Mouse (Mus musculus): ENCODE measurements around the gene Polr3gl. TPM values are rescaled to one million over a fixed set of nuclear protein-coding genes. Genes with fewer than 3 reads are reported as not detected.
"Not testable (repeated sequence)": the region's sequence is repeated elsewhere in the genome, so short reads cannot be mapped to it uniquely, and the experiment has no call there.

Polr3gl gene
- polyA plus RNA-seq, 1 experiment from 2014 or later, result 35.3 TPM

DNA sequence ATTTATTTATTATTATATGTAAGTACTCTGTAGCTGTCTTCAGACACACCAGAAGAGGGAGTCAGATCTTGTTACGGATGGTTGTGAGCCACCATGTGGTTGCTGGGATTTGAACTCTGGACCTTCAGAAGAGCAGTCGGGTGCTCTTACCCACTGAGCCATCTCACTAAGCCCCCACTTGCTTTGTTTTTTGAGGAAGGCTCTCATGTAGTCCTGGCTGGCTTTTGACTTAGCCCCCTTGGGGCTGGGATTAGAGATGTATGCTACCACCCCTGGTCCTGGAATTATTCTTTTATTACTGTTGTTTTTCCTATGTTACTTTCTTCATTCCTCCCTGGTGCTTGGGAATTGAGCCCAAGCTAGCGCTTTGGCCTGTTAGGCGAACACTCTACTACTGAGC lies 12.0 kb upstream of the Polr3gl start:
- H3K4me1 ChIP-seq; H3K9ac ChIP-seq; H3K4me2 ChIP-seq; H3K4me3 ChIP-seq (replicated peaks); H3K36me3 ChIP-seq; ATAC-seq (ENCODE audit: insufficient read depth, low FRiP score, low read depth); H3K27ac ChIP-seq; H3K27me3 ChIP-seq (replicated peaks); H3K9me3 ChIP-seq: not testable (repeated sequence)
- WGBS, result 83% methylated on average over 4 of the region's 4 CpGs

DNA sequence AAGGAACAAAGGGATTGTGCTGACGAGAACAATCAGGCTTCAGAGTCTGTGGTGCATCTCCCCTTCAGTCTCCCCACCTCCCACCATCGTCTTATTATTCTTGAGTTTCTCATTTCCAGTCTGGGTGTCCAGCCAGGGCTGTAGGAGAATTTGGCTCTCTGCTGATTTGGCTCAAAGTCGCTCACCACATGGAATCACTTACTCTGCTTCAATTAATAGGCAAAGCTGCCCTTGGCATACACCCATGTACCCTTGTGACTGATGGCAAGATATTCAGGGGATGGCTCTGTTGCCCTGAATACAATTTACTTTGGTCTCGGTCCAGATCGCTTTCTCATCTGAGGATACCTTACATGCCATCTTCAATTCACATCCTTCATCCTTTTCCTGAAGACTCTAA lies 9.3 kb upstream of the Polr3gl start:
- H3K4me1 ChIP-seq, result 0 out of 2 replicates have a peak, but pooled peaks cover 6% of the 10 kb centered on the region
- peak overlapping the region; percentile 73 for H3K4me2 ChIP-seq
- no peaks in the 10 kb centered on the region for H3K9me3 ChIP-seq
- 0 out of 2 replicates have a peak, but pooled peaks cover 6% of the 10 kb centered on the region for H3K27me3 ChIP-seq (replicated peaks)
- no peak overlapping the region for H3K9ac ChIP-seq
- peak overlapping the region; percentile 67 for H3K4me3 ChIP-seq (replicated peaks)
- no peak for ATAC-seq (ENCODE audit: insufficient read depth, low FRiP score, low read depth)
- H3K27ac ChIP-seq, result peak overlapping the region; percentile 96
- no peaks in the 10 kb centered on the region for H3K36me3 ChIP-seq
- WGBS, result 59% methylated on average over 5 of the region's 5 CpGs

DNA sequence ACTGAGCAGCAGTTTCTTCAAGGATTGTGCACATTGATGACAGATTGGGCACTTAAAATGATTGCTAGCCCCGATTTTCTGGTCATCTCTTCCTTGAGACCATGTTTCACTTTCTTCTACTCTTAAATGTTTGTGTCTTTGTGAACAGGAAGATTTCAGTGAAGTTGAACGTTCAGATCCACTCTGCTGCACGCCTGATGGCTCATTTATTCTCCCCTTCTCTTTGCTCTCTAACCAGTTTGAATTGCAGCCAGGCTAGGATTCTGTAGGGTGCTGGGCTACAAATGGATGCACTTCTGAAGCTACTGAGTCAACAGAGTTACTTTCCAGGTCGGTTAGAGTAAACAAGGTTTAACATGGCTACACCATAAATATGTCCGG lies 8.7 kb upstream of the Polr3gl start:
- H3K9me3 ChIP-seq, result no peaks in the 10 kb centered on the region
- H3K36me3 ChIP-seq, result no peaks in the 10 kb centered on the region
- peak overlapping the region; percentile 96 for H3K27ac ChIP-seq
- peak overlapping the region; percentile 67 for H3K4me3 ChIP-seq (replicated peaks)
- 0 out of 2 replicates have a peak overlapping the region, but pooled peaks have one; percentile 2 for H3K9ac ChIP-seq
- 0 out of 2 replicates have a peak, but pooled peaks cover 6% of the 10 kb centered on the region for H3K27me3 ChIP-seq (replicated peaks)
- H3K4me1 ChIP-seq, result peaks cover 11% of the 10 kb centered on the region
- peak overlapping the region; percentile 73 for H3K4me2 ChIP-seq
- no peak for ATAC-seq (ENCODE audit: insufficient read depth, low FRiP score, low read depth)
- 28% methylated on average over 5 of the region's 5 CpGs for WGBS

DNA sequence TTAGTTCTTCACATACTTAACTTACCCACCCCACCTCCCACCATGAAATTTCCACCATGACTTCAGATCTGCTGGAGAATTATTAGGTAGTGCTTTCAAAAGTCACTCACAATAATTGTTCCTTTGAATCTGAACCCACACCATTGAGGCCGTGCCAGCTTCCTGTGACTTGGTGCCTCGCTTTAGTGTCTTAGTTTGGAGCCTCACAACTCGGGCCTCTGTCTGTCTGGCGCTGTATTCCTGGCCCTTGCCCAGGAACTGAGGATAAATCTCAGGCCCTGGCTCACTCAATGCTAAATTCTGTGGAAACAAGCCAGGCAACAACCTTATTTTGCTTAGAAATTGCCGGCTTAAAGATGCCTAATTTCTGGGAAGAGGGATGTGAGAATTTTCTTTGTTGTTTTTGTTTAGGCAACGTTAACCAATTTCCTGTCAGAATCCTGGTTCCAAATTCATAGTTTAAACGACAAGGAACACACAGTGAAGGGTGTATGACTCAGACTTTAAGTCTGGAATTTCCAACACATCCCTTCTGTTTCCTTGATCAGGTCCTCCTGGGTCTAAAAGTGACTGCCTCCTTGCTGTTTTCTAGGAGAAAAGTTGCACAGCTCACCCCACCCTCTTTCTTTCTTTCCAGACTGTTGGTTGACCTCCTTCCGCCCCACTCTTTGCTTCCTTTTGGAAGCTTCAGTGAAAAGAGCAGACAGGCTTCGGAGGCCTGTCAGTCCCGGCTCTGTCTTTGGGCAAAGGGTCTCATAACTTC lies 8.1 kb upstream of the Polr3gl start:
- Histone ChIP-seq H3K4me1 (peaks cover 16% of the 10 kb centered on the region), H3K9ac (peak overlapping the region; percentile 2; the same call in 1 of the 2 replicates), H3K4me3 (replicated peaks) (peak overlapping the region; percentile 67), H3K27ac (peak overlapping the region; percentile 96), H3K36me3 (no peaks in the 10 kb centered on the region), H3K4me2 (peak overlapping the region; percentile 73), H3K9me3 (no peaks in the 10 kb centered on the region), H3K27me3 (replicated peaks) (0 out of 2 replicates have a peak, but pooled peaks cover 10% of the 10 kb centered on the region)
- ATAC-seq (ENCODE audit: insufficient read depth, low FRiP score, low read depth), result no peak
- WGBS, result 24% methylated on average over 10 of the region's 10 CpGs

DNA sequence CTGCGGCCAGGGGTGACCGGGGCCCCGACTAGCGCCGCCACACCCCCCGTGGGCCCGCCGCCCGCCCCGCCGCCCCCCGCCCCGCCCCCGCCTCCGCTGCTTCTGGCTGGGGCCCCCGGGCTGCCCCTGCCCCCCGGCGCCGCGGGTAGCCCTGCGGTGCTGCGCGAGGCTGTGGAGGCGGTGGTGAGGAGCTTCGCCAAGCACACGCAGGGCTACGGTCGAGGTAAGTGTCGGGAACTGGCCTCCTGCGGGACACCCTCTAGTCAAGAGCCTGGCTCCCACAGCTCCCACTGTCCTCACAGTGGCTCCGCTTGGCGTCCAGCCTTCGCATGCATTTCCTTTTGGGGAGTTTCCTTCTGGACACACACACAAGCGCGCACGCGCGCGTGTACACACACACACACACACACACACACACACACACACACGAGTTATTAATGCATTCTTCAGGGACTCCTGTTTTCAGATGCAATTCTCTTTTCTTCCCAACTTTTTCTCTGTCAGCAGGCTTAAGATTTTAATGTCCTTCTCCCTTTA lies 7.3 kb upstream of the Polr3gl start:
- ATAC-seq (ENCODE audit: insufficient read depth, low FRiP score, low read depth), result peak; percentile 51; the same call in 1 of the 2 replicates
- under 1% methylated on average over 26 of the region's 40 CpGs for WGBS
- peak overlapping the region; percentile 59 for H3K9ac ChIP-seq

DNA sequence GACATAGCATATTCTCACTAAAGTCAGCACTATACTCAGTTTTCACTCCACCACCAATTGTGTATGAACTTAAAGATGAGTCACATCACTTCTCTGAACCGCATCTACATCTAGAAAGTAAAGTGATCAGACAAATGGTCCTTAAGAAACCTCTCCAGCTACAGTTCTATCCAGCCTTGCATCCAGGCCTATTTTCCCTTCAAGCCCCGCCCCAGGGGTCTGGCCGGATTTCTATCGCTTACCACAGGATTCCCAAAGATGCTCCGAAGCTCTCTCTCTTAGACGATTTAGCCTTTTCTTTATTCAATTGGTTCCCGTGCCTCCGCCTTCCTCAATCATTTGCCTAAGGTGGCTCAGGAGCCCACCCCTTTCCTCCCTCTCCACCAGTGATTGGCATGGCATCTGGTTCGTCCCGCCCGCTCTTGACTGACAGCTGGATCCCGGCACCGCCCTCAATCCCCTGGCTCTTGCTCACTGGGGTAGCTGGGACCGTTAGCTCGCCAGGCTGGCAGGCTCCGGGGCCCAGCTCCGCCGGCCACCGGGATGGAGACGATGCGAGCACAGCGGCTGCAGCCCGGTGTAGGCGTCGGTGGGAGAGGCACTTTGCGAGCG lies 6.8 kb upstream of the Polr3gl start, which contains the start of gene Lix1l:
Gene Lix1l (plus strand): TSS at position 511 of the 612 bp plus-strand sequence.
- H3K4me1 ChIP-seq, result peaks cover 30% of the 10 kb centered on the region
- H3K4me2 ChIP-seq, result peak within 1 kb of the TSS; percentile 73
- ATAC-seq (ENCODE audit: insufficient read depth, low FRiP score, low read depth), result peak; percentile 89
- no peaks in the 10 kb centered on the region for H3K36me3 ChIP-seq
- H3K9ac ChIP-seq, result peak within 1 kb of the TSS; percentile 59
- under 1% methylated on average over 27 of the region's 27 CpGs for WGBS
- peak within 1 kb of the TSS; percentile 96 for H3K27ac ChIP-seq
- H3K4me3 ChIP-seq (replicated peaks), result peak within 1 kb of the TSS; percentile 67
- H3K9me3 ChIP-seq, result no peaks in the 10 kb centered on the region
- 0 out of 2 replicates have a peak, but pooled peaks cover 10% of the 10 kb centered on the region for H3K27me3 ChIP-seq (replicated peaks)

More for the DNA sequence above, 7.3 kb upstream of the Polr3gl start:
- peak overlapping the region; percentile 73 for H3K4me2 ChIP-seq
- H3K9me3 ChIP-seq, result no peaks in the 10 kb centered on the region
- peak overlapping the region; percentile 67 for H3K4me3 ChIP-seq (replicated peaks)
- H3K27me3 ChIP-seq (replicated peaks), result 0 out of 2 replicates have a peak, but pooled peaks cover 10% of the 10 kb centered on the region
- peaks cover 24% of the 10 kb centered on the region for H3K4me1 ChIP-seq
- H3K36me3 ChIP-seq, result no peaks in the 10 kb centered on the region
- peak overlapping the region; percentile 96 for H3K27ac ChIP-seq

DNA sequence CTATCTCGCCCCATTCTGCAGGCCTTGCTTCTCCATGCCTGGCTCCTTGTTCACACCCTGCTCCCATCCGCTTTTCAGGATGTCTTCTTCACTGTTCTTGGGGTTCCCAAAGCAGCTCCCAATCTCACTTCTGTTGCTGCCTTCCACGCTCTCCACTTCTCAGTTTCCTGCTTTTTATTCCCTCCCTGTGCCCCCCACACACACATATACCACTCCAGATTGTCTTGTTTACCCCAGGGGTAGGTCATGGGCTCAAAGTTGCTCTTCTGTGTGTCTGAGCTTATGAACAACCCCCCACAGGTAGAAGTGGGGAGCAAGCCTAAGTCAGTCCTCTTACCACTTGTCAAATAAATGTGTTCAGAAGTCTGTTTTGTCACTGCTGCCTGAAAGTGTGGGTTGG lies 5.4 kb upstream of the Polr3gl start:
- no peaks in the 10 kb centered on the region for H3K36me3 ChIP-seq
- no peaks in the 10 kb centered on the region for H3K9me3 ChIP-seq
- 77% methylated on average over 3 of the region's 3 CpGs for WGBS
- no peak for ATAC-seq (ENCODE audit: insufficient read depth, low FRiP score, low read depth)
- peaks cover 10% of the 10 kb centered on the region; the same call in 1 of the 2 replicates for H3K27me3 ChIP-seq (replicated peaks)
- H3K4me1 ChIP-seq, result peaks cover 33% of the 10 kb centered on the region
- no peak overlapping the region for H3K9ac ChIP-seq
- H3K27ac ChIP-seq, result no peak overlapping the region
- no peak overlapping the region; the same call in 1 of the 2 replicates for H3K4me2 ChIP-seq
- no peak overlapping the region for H3K4me3 ChIP-seq (replicated peaks)

DNA sequence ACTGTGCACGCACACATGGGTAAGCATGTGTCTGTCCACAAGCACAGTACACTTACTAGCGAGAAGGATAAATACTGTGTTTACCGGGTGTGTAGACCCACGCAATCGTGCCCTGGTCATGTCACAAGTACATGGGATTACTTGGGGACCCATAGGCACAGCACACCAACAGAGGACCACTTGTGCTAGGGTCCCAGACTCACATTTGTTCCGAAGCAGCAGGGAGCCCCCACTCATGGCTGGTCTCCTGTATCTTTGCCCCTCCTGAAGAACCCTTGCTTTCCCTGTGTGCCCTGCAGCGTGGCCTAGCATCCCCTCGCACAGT lies 5.0 kb upstream of the Polr3gl start:
- Histone ChIP-seq H3K9ac (no peak overlapping the region), H3K4me2 (peak overlapping the region; percentile 94), H3K4me1 (peaks cover 33% of the 10 kb centered on the region), H3K27ac (no peak overlapping the region), H3K27me3 (replicated peaks) (peaks cover 10% of the 10 kb centered on the region; the same call in 1 of the 2 replicates), H3K4me3 (replicated peaks) (no peak overlapping the region; the same call in 1 of the 2 replicates), H3K9me3 (no peaks in the 10 kb centered on the region), H3K36me3 (no peaks in the 10 kb centered on the region)
- no peak for ATAC-seq (ENCODE audit: insufficient read depth, low FRiP score, low read depth)
- 56% methylated on average over 8 of the region's 8 CpGs for WGBS

DNA sequence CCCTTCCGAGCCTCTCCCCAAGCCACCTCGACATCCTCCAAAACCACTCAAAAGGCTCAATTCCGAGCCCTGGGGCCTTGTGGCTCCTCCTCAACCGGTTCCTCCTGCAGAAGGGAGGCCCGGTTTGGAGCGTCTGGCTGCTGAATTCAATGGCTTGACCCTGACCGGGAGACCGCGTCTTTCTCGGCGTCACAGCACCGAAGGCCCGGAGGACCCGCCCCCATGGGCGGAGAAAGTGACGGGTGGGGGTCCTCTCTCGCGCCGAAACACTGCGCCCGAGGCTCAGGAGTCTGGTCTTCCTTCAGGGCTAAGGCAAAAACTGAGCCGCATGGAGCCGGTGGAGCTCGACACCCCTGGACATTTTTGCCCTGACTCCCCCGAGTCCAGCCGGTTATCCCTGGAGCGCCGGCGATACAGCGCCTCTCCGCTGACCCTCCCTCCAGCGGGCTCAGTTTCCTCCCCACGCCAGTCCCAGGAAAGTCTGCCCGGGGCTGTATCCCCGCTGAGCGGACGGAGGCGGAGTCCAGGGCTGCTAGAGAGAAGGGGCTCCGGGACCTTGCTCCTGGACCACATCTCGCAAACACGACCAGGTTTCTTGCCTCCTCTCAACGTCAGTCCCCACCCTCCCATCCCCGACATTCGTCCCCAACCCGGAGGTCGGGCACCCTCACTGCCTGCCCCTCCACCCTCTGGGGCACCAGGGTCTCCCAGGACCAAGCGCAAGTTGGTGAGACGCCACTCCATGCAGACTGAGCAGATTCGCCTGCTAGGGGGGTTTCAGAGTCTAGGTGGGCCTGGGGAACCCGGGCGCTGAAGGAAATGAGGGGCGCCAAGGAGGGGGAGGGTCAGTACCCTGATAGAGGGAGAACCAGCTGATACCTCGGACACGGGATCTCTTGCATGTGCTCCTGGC lies 4.4 kb upstream of the Polr3gl start:
- Histone ChIP-seq H3K9ac (peak overlapping the region; percentile 39; the same call in 1 of the 2 replicates), H3K9me3 (no peaks in the 10 kb centered on the region), H3K27me3 (replicated peaks) (peaks cover 10% of the 10 kb centered on the region; the same call in 1 of the 2 replicates), H3K4me1 (peaks cover 33% of the 10 kb centered on the region), H3K4me2 (peak overlapping the region; percentile 94), H3K36me3 (no peaks in the 10 kb centered on the region), H3K27ac (peak overlapping the region; percentile 79), H3K4me3 (replicated peaks) (peak overlapping the region; percentile 46)
- WGBS, result 3% methylated on average over 53 of the region's 54 CpGs
- no peak for ATAC-seq (ENCODE audit: insufficient read depth, low FRiP score, low read depth)

DNA sequence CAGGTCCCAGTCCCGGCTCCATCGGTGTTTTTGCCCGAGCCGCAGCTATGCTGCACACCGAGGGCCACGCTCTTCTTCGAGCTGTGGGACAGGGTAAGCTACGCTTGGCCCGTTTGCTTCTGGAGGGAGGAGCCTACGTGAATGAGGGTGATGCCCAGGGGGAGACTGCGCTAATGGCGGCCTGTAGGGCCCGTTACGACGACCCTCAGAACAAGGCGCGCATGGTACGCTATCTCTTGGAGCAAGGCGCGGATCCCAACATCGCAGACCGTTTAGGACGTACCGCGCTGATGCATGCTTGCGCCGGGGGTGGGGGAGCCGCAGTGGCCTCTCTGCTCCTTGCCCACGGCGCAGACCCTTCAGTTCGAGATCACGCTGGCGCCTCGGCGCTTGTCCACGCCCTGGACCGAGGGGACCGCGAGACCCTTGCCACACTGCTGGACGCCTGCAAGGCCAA lies 3.5 kb upstream of the Polr3gl start:
- Histone ChIP-seq H3K27me3 (replicated peaks) (peaks cover 10% of the 10 kb centered on the region; the same call in 1 of the 2 replicates), H3K4me2 (peak overlapping the region; percentile 94), H3K9me3 (no peaks in the 10 kb centered on the region), H3K9ac (peak overlapping the region; percentile 39; the same call in 1 of the 2 replicates), H3K36me3 (no peaks in the 10 kb centered on the region), H3K27ac (peak overlapping the region; percentile 79), H3K4me3 (replicated peaks) (peak overlapping the region; percentile 46), H3K4me1 (peaks cover 33% of the 10 kb centered on the region)
- no peak for ATAC-seq (ENCODE audit: insufficient read depth, low FRiP score, low read depth)
- under 1% methylated on average over 40 of the region's 40 CpGs for WGBS

DNA sequence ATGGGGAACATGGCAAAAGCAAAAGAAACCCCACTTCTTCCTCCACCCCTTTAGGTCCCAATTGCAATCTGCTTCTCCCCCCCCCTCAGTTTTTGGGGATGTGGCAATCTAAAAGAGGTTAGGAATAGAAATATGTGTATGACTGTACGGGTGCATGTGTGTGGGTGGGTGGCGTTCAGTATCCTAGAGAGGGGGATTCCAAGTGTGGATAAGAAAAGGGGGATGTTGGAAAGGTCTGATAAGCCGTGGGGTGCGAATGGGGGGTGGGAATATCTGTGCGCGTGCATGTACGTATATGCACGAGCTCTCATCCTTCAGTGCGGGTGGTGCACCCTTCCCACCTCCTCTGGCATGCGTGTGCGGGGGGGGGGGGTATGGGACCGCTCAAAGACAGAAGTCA lies 2.9 kb upstream of the Polr3gl start:
- WGBS, result under 1% methylated on average over 10 of the region's 12 CpGs
- Histone ChIP-seq H3K36me3 (no peaks in the 10 kb centered on the region), H3K4me3 (replicated peaks) (peak overlapping the region; percentile 46), H3K9ac (peak overlapping the region; percentile 39; the same call in 1 of the 2 replicates), H3K27ac (no peak overlapping the region), H3K4me1 (peaks cover 33% of the 10 kb centered on the region), H3K27me3 (replicated peaks) (peaks cover 10% of the 10 kb centered on the region; the same call in 1 of the 2 replicates), H3K4me2 (peak overlapping the region; percentile 94), H3K9me3 (no peaks in the 10 kb centered on the region)
- ATAC-seq (ENCODE audit: insufficient read depth, low FRiP score, low read depth), result no peak
